Mouse (Mus musculus) stomach, embryonic 15.5 days (tissue): ENCODE measurements around the gene Ceacam16. TPM values are rescaled to one million over a fixed set of nuclear protein-coding genes. Genes with fewer than 3 reads are reported as not detected.

ENCODE experiments used
- ATAC-seq: fragments of 200-750 bp; cut with Nextera tagmentation; 2 replicates; pipeline ENCODE4 v1.8.0; 2017; ENCODE audit warnings: low read depth, moderate number of reproducible peaks, moderate TSS enrichment; ENCODE audit not compliant: insufficient read depth, low FRiP score
- H3K27ac ChIP-seq: fragments of 300-500 bp; sonication (generic); 2 replicates; pipeline ENCODE4 v1.5.1; 2015; ENCODE audit warnings: mild to moderate bottlenecking, inconsistent platforms
- H3K27me3 ChIP-seq: fragments of 300-500 bp; sonication (generic); replicated peaks from 2 replicates; pipeline ENCODE4 v1.6.1; 2015; ENCODE audit warnings: inconsistent platforms
- H3K36me3 ChIP-seq: fragments of 300-500 bp; sonication (generic); 2 replicates; pipeline ENCODE4 v1.6.1; 2015; ENCODE audit warnings: inconsistent platforms
- H3K4me1 ChIP-seq: fragments of 300-500 bp; sonication (generic); 2 replicates; pipeline ENCODE4 v1.6.1; 2015; ENCODE audit warnings: inconsistent platforms
- H3K4me2 ChIP-seq: fragments of 300-500 bp; sonication (generic); 2 replicates; pipeline ENCODE4 v1.6.1; 2015; ENCODE audit warnings: mild to moderate bottlenecking, inconsistent platforms
- H3K4me3 ChIP-seq: fragments of 300-500 bp; sonication (generic); replicated peaks from 2 replicates; pipeline ENCODE4 v1.5.1; 2015; ENCODE audit warnings: inconsistent platforms
- H3K9ac ChIP-seq: fragments of 300-500 bp; sonication (generic); 2 replicates; pipeline ENCODE4 v1.6.1; 2015; ENCODE audit warnings: inconsistent platforms
- H3K9me3 ChIP-seq: fragments of 300-500 bp; sonication (generic); 2 replicates; pipeline ENCODE4 v1.6.1; 2016; ENCODE audit warnings: inconsistent platforms
- WGBS: fragments of 180-500 bp; shearing (Covaris S2); methylation state at CpG from one replicate; pipeline ENCODE4 v1.1.7; 2015; 5-methylcytosine and 5-hydroxymethylcytosine counted together
- polyA plus RNA-seq: library from polyadenylated mRNA; unstranded; fragments of >200 nt; fragmentation: Nextera tagmentation; extraction: Ambion mirVana; gene quantifications from 2 replicates; pipeline ENCODE4 v1.2.1, GENCODE M21; 2015

Ceacam16 gene
- polyA plus RNA-seq, 1 experiment from 2014 or later, result not detected

DNA sequence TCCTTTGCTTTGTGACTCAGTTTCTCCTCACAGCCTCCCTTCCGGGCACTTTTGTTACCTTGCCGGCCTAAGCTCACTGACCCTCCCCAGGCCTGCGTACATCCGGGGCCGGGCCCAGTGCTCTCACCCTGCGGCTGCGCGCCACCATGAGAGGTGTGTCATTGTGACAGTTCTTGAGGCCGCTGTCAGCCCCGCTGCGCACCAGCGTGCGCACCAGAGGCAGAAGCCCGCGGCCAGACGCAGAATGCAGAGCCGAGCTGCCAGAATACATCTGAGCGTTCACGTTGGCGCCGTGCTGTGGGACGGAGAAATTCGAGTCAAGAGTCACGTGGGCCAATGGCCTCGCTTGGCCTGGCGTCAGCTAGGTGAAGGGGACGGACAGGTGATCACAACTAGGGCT lies 51.7 kb downstream of the Ceacam16 start:
- Histone ChIP-seq H3K27me3 (peaks cover 15% of the 10 kb centered on the region; the same call in 1 of the 2 replicates), H3K4me3 (no peak overlapping the region), H3K9me3 (no peaks in the 10 kb centered on the region), H3K36me3 (no peaks in the 10 kb centered on the region; the same call in 1 of the 2 replicates), H3K9ac (no peak overlapping the region), H3K4me2 (peak overlapping the region; percentile 35; the same call in 1 of the 2 replicates), H3K4me1 (peaks cover 7% of the 10 kb centered on the region; the same call in 1 of the 2 replicates), H3K27ac (no peak overlapping the region)
- ATAC-seq, result no peak
- WGBS, result 20% methylated on average over 27 of the region's 27 CpGs

- Histone ChIP-seq H3K27ac (no peak overlapping the region), H3K27me3 (peaks cover 11% of the 10 kb centered on the region; the same call in 1 of the 2 replicates), H3K4me2 (no peak overlapping the region), H3K9me3 (no peaks in the 10 kb centered on the region), H3K9ac (no peak overlapping the region), H3K4me1 (peaks cover 7% of the 10 kb centered on the region; the same call in 1 of the 2 replicates), H3K4me3 (no peak overlapping the region), H3K36me3 (no peaks in the 10 kb centered on the region; the same call in 1 of the 2 replicates)
- 82% methylated on average over 8 of the region's 8 CpGs for WGBS
- no peak for ATAC-seq
These were observed 54.6 kb downstream of the Ceacam16 start for GRCm38 (mm10) chr7:19806356-19806969.

- Histone ChIP-seq H3K27ac (no peak overlapping the region), H3K36me3 (no peaks in the 10 kb centered on the region; the same call in 1 of the 2 replicates), H3K4me3 (no peak overlapping the region), H3K4me1 (no peaks in the 10 kb centered on the region), H3K9ac (no peak overlapping the region), H3K27me3 (no peaks in the 10 kb centered on the region), H3K4me2 (no peak overlapping the region), H3K9me3 (no peaks in the 10 kb centered on the region)
- WGBS, result 22% methylated on average over 7 of the region's 7 CpGs
- no peak for ATAC-seq
These were observed 58.1 kb downstream of the Ceacam16 start for GRCm38 (mm10) chr7:19802995-19803394.

Other genes starting within 250 kb of the Ceacam16 start
- 9.0 and 10.1 TPM in 2 replicates for gene Relb, start 231.9 kb downstream of the Ceacam16 start, polyA plus RNA-seq
- gene Clptm1, start 196.3 kb downstream of the Ceacam16 start, polyA plus RNA-seq, result 79.7 and 85.8 TPM in 2 replicates
- gene Apoc2, start 183.4 kb downstream of the Ceacam16 start, polyA plus RNA-seq, result 47.3 and 98.1 TPM in 2 replicates
- gene Gm44805, start 179.9 kb downstream of the Ceacam16 start, polyA plus RNA-seq, result 3.1 TPM in 1 of 2 replicates, not detected in the other
- 8.0 and 23.5 TPM in 2 replicates for gene Apoc4, start 179.8 kb downstream of the Ceacam16 start, polyA plus RNA-seq
- 36.2 and 52.7 TPM in 2 replicates for gene Apoc1, start 168.6 kb downstream of the Ceacam16 start, polyA plus RNA-seq
- 363 and 515 TPM in 2 replicates for gene Apoe, start 162.1 kb downstream of the Ceacam16 start, polyA plus RNA-seq
- 161 and 181 TPM in 2 replicates for gene Tomm40, start 145.9 kb downstream of the Ceacam16 start, polyA plus RNA-seq
- gene Nectin2, start 110.8 kb downstream of the Ceacam16 start, polyA plus RNA-seq, result 129 and 136 TPM in 2 replicates
- gene Bcam, start 90.3 kb downstream of the Ceacam16 start, polyA plus RNA-seq, result 129 and 151 TPM in 2 replicates
- gene Cblc, start 64.5 kb downstream of the Ceacam16 start, polyA plus RNA-seq, result 24.3 and 24.6 TPM in 2 replicates
- 8.9 and 10.4 TPM in 2 replicates for gene Bcl3, start 38.5 kb downstream of the Ceacam16 start, polyA plus RNA-seq
- 0.39 TPM in 1 of 2 replicates, not detected in the other for gene Gm19345, start 9.3 kb downstream of the Ceacam16 start, polyA plus RNA-seq
- gene Ceacam19, start 26.7 kb upstream of the Ceacam16 start, polyA plus RNA-seq, result 0.64 and 1.1 TPM in 2 replicates
- 12.8 and 13.9 TPM in 2 replicates for gene Pvr, start 59.9 kb upstream of the Ceacam16 start, polyA plus RNA-seq
- gene Igsf23, start 89.5 kb upstream of the Ceacam16 start, polyA plus RNA-seq, result 2.7 and 3.1 TPM in 2 replicates
- 0.14 and 0.15 TPM in 2 replicates for gene Ceacam20, start 104.1 kb upstream of the Ceacam16 start, polyA plus RNA-seq
- gene Nlrp9b, start 130.2 kb upstream of the Ceacam16 start, polyA plus RNA-seq, result not detected in 2 replicates
- gene Vmn1r91, start 238.4 kb upstream of the Ceacam16 start, polyA plus RNA-seq, result not detected in 2 replicates